Mouse (Mus musculus): Measurements from ENCODE around the gene Mmrn2.

- no peak for TF ChIP-seq CTCF (IDR thresholded peaks at IDR 0.05; ENCODE audit: low read depth, low read length)
- no peak for TF ChIP-seq EP300 (IDR thresholded peaks at IDR 0.05; ENCODE audit: insufficient read depth, low read depth, low read length)
These were observed 27.0 kb upstream of the Mmrn2 start for GRCm38 (mm10) chr14:34348301-34348700.

Measured in ES-Bruce4 (cell line).